Mouse (Mus musculus) liver, adult (tissue): ENCODE measurements around the gene Nfia.

Source experiments
- GATA4 ChIP-seq: IDR thresholded peaks from 2 replicates; pipeline ENCODE4 v1.6.1; 2014; ENCODE audit warnings: mild to moderate bottlenecking, low read length; ENCODE audit not compliant: insufficient replicate concordance

Nfia gene

DNA sequence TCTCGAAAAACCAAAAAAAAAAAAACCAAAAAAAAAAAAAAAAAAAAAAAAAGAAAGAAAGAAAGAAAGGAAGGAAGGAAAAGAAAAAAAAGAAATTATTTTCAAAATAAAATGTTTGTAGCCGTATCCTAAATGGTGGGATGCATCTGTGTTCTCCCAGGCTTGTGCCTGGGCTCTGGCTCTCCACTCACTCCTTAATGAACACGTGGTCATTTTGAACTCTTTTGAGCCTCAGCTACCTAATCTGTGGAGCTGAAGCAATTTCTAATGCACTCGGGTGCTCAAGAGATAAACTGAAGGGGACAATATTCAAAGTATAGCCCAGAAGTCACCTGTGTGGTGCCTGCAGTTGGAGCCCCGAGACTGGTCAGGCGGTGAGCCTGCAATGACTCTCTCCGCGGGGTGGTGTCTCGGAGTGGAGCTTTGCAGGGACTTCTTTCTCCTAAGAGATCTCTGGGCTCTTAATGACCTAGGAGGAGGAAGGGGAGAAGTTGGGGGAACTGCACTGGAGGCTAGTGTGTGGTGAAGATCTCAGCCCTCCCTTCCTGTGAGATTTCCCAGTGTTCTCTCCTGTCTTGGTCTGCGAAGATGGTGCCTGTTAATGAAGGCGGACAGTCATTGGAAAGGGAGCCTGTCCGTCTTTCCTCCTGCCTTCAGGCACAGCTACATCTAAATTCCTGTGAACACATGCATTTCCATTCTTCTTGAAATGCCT, 57.0 kb downstream of the Nfia start:
- no peak for TF ChIP-seq GATA4

- TF ChIP-seq GATA4: no peak
Observed at GRCm38 (mm10) chr4:97830051-97830853, 57.7 kb downstream of the Nfia start.

DNA sequence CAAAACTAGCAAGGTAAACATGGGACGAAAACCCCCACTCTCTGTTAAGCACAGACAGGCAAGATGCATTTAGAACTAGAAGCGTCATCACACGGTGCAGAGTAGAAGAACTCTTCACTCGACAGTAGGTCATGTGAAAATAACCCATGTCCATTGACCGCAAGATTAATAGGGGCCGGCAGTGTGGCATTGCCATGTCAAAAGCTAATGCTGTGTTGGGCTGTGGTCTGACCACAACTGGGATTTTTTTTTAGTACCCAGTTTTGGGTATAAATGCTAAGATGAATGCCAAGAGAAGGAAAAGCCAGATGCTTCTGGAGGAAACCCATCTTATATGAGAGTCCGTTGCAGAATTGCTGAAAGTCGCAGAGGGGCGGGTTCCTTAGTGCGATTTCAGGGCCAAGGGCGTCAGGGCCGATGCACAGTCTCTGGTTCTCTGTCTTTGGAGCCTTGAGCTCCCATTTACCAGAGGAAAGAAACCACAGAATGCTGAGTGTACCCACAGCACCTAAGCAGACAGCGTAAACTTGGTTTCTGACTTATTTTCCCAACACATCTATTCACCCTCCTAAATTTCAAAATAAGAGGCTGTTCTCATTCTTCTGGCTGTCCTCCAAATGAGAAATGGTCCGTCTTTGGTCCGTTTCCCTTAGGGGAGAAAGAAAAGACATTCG, 58.5 kb downstream of the Nfia start:
- TF ChIP-seq GATA4: no peak

GRCm38 (mm10) chr4:97831611-97832278, 59.2 kb downstream of the Nfia start:
- TF ChIP-seq GATA4: no peak

DNA sequence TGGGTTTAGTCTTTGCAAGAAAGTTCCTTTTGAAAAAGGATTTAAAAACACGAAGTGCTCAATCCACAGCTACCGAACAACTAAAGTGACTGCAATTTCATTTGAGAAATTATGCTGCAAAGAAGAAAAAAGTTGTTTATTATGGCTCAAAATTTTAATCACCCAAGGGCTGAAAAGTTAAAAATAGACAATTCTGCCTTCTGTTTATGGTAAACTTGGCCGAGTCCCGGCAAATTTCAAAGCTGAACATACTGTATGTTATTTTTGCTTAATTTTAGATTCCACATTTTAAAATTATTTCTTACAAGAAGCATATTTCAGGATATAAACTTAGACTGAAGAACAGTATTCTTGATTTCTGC, 59.7 kb downstream of the Nfia start:
- TF ChIP-seq GATA4: no peak

DNA sequence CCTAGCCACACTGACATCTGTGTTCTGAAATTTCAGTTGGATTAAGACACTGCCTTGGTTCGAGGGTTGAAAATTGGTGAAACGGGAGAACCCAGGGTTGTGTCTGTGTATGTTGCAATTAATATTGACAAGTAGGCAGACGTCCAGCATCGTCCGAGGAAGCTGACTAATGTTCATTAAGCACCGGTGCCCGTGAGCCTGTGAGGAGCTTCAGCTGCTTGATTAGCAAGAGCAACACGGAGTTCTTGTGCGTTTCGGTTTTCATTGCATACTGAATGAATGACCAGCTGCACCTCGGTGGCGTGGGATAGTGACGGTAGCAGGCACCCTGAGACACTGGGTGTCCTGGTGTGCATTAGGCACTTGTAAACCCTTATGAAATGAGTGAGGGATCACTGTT, 64.3 kb downstream of the Nfia start:
- TF ChIP-seq GATA4: no peak

GRCm38 (mm10) chr4:97837724-97838123, 65.2 kb downstream of the Nfia start:
- TF ChIP-seq GATA4: no peak

DNA sequence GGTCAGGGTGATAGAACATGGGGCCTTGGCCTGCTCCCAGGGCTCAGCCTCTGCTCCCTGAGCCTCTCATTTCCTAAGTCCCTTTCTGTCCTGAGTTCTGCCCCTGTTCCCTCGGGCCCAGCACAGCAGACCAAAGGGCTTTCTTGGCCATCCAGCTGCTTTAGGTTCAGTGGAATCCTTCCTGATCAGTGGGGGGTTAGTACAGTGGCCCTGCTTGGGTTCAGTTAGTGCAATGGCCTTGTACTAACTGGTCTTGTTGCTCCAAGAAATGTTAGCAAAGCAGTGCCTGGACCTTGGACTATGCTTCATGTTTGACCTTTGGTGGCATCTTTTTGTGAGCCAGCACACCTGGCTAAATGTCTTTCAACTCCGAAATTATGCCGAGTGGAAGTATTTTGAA, 66.1 kb downstream of the Nfia start:
- TF ChIP-seq GATA4: no peak

DNA sequence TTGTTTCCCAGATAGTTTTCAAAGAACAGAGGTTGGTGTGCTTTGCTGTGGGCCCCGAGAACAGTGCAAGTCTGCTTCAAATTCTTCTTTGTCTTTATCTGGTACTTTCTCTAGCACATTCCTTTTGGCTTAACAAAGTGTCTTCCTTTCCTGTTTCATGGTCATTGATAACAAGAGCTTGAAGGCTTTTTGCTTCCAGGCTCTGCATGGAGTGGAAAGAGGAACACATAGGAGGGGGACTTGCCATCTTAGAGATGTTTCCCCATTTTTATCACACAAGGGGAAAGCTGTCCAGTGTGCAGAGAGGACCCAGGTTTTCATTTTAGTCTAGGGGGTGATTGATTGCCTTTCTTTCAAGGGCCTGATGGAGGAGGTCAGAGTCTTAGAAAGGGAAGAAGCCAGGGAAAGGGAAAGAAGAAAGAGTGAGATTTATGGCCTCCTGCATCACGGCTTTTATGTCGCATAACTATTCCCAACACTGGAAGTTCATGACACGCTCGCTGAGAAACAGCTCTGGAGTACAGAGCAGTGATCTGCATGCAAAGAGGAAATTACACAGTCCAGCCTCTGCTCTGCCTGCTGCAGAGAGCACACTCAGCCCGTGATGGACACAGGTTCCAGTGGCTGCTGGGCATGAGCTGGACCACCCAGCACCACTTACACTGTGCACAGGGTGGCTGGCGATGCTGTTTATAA, 67.0 kb downstream of the Nfia start:
- TF ChIP-seq GATA4: peak; percentile 54; the same call in 1 of the 2 replicates

DNA sequence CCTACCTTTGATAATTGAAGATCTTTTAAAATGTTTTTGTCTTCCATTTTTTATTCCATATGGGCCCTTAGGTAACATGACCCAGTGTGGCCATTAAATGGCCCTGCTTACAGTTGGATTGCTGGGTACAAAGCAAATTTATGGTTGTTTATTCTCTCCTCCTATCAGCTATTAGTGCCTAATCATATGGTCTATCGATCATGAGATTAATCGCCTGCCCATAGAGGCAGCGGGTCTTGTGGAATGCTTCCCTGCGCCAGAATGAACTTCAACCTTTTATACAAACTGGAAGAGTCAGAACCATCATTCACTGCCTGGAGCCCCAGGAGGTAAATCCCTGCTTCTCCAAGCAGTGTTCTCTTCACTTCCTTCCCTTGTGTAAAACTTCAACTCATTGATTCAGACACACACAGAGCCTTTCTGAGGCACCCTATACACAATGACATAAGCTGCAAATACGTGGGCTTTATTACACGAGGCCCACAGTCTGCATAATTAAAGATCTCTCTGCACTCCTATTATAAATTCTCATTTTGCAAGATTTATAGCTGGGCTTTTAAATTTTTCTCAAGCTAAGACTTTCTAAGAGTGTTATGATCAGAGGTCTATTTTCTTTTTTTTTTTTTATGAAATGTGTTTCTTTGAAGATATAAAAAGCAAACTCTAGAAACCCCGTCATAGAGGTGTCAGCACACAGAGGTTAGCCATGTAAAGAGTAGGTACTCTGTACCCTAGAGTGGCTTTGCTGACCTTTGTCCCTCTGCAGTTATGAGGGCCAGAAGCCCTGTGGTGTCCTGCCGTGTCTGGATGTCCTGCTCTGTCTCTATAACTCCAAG, 67.9 kb downstream of the Nfia start:
- TF ChIP-seq GATA4: no peak

DNA sequence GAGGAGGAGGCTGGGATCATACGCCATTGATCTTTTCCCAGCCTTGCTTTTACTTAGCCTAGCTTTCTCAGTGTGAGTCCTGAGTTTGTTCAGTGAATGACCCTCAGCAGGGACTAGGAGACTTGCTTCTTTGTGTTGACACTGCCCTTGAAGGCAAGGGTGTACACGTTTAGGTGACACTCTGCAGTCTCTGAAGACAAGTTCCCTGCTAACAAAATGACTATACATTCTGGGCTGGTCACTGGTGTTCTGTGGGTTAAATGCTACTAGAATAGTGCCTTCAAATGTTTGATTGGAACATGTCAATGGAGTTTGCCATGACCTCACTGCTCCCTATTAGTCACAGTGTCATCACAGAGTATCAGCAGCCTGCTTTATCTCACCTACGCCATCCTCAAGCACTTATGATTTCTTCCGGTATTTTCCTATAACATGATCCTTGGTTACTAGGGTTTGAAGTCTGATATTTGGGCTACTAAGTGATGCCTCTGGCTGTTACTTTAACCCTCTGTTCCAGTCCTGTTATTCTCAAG, 68.6 kb downstream of the Nfia start:
- no peak for TF ChIP-seq GATA4

GRCm38 (mm10) chr4:97841745-97842144, 69.2 kb downstream of the Nfia start:
- no peak for TF ChIP-seq GATA4

DNA sequence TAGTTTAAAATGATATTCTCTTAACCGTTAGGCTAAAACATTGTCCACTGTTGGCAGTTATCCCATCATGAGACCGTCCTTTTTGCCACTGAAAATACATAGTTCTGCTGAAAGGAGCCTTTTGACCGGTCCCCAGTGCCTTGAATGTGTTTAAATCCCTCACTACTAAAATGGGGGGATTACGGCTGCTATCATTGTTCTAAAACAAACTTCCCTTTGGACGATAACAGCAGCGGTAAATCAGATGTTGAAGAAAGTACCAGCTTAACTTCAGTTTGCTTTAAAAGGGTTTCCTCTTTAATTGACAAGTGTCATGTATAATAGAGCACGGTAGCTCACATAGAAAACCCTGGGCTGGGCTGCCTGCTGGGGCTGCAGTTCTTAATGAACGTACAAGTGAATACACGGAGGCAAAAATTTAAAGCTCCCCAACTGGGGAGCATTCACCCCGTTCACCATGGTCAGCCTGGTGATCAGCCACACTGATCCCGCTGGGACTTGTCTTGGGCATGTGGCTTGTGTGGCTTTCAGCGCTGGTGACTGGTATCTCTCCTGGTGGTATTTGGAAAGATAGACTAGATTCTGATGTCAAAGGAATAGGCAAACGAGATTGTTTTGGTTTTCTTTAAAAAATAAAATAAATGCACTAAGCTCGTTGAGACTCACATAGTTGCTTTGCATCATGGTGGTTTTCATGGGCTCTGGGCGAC, 71.6 kb downstream of the Nfia start:
- TF ChIP-seq GATA4: no peak
